Mouse (Mus musculus) small intestine, adult 2 months (tissue): Measurements from ENCODE around the gene Cdca7.

Source experiments
- CTCF ChIP-seq: fragments of 200-500 bp; IDR thresholded peaks from 2 replicates; pipeline ENCODE4 v1.5.1; 2012; ENCODE audit warnings: low read depth, mild to moderate bottlenecking, control low read depth, inconsistent platforms, low read length, moderate library complexity, mixed read lengths; ENCODE audit not compliant: insufficient replicate concordance, insufficient read length; ENCODE audit errors: extremely low read depth
- POLR2A ChIP-seq: fragments of 200-500 bp; IDR thresholded peaks from 2 replicates; pipeline ENCODE4 v1.6.1; 2012; ENCODE audit warnings: low read depth, mild to moderate bottlenecking, control low read depth, inconsistent platforms, low read length, moderate library complexity

GRCm38 (mm10) chr2:72515526-72515925, 39.6 kb downstream of the Cdca7 start:
- TF ChIP-seq CTCF (no peak), POLR2A (no peak)
